Mouse (Mus musculus) layer of hippocampus, adult 18-20 months (tissue): ENCODE measurements at regions not wholly inside any gene's neighbourhood (a gene's known extent, or its start where the extent isn't known, plus 50 kb on each side); places are given as distances from the start of the nearest gene placed in this dataset.

Source experiments
- microRNA-seq, 2 experiments: library from miRNA; unstranded; fragments of <30 nt; microRNA quantifications; one replicate each; pipeline ENCODE4 v1.2.0; 2021

Small RNA genes in the stretch of these regions (microRNA-seq; reads per million reads assigned to microRNA genes)
- 6,040 to 6,238 reads per million in 2 experiments for gene Mir30a
- 209 to 229 reads per million in 2 experiments for gene Mir30c-2
